Mouse (Mus musculus) stomach, embryonic 14.5 days (tissue): Measurements from ENCODE around the gene Tmem189. TPM values are rescaled to one million over a fixed set of nuclear protein-coding genes. Genes with fewer than 3 reads are reported as not detected.
A peak's percentile ranks its signal among the peaks of the same experiment; 100 is the strongest.
"Not testable (repeated sequence)": the region's sequence is repeated elsewhere in the genome, so short reads cannot be mapped to it uniquely, and the experiment has no call there.

Experiments
- ATAC-seq: fragments of 200-750 bp; cut with Nextera tagmentation; 2 replicates; pipeline ENCODE4 v1.8.0; 2017; ENCODE audit warnings: low read depth, moderate TSS enrichment; ENCODE audit not compliant: insufficient number of reproducible peaks, insufficient read depth, low FRiP score
- H3K27ac ChIP-seq: fragments of 300-500 bp; sonication (generic); 2 replicates; pipeline ENCODE4 v1.5.1; 2014; ENCODE audit warnings: mild to moderate bottlenecking, low read length, moderate library complexity, mixed read lengths
- H3K27me3 ChIP-seq: fragments of 300-500 bp; sonication (generic); 2 replicates; pipeline ENCODE4 v1.6.1; 2014; ENCODE audit warnings: low read length, control low read depth, mixed read lengths; ENCODE audit not compliant: control insufficient read depth, insufficient read depth
- H3K36me3 ChIP-seq: fragments of 300-500 bp; sonication (generic); 2 replicates; pipeline ENCODE4 v1.6.1; 2014; ENCODE audit warnings: mild to moderate bottlenecking, control low read depth, low read length, moderate library complexity, mixed read lengths; ENCODE audit not compliant: control insufficient read depth, insufficient read depth
- H3K4me1 ChIP-seq: fragments of 300-500 bp; sonication (generic); 2 replicates; pipeline ENCODE4 v1.6.1; 2014; ENCODE audit warnings: low read length, control low read depth, mixed read lengths; ENCODE audit not compliant: control insufficient read depth, insufficient read depth
- H3K4me2 ChIP-seq: fragments of 300-500 bp; sonication (generic); replicated peaks from 2 replicates; pipeline ENCODE4 v1.6.1; 2014; ENCODE audit warnings: low read depth, low read length, control low read depth
- H3K4me3 ChIP-seq: fragments of 300-500 bp; sonication (generic); 2 replicates; pipeline ENCODE4 v1.5.1; 2014; ENCODE audit warnings: low read depth, low read length, control low read depth
- H3K9ac ChIP-seq: fragments of 300-500 bp; sonication (generic); replicated peaks from 2 replicates; pipeline ENCODE4 v1.6.1; 2014; ENCODE audit warnings: low read depth, mild to moderate bottlenecking, control low read depth, low read length, moderate library complexity, mixed read lengths
- H3K9me3 ChIP-seq: fragments of 300-500 bp; sonication (generic); 2 replicates; pipeline ENCODE4 v1.6.1; 2016; ENCODE audit warnings: low read depth, low read length, control low read depth; ENCODE audit not compliant: control insufficient read depth
- WGBS: fragments of 180-500 bp; shearing (Covaris S2); extraction: QIAGEN DNeasy Blood & Tissue Kit; methylation state at CpG from one replicate; pipeline ENCODE4 v1.1.7; 2014; 5-methylcytosine and 5-hydroxymethylcytosine counted together
- polyA plus RNA-seq: library from polyadenylated mRNA; unstranded; fragments of >200 nt; fragmentation: Nextera tagmentation; extraction: Ambion mirVana; gene quantifications from 2 replicates; pipeline ENCODE4 v1.2.1, GENCODE M21; 2014

Gene Tmem189
- polyA plus RNA-seq, 1 experiment from 2014 or later, result 38.9 TPM

DNA sequence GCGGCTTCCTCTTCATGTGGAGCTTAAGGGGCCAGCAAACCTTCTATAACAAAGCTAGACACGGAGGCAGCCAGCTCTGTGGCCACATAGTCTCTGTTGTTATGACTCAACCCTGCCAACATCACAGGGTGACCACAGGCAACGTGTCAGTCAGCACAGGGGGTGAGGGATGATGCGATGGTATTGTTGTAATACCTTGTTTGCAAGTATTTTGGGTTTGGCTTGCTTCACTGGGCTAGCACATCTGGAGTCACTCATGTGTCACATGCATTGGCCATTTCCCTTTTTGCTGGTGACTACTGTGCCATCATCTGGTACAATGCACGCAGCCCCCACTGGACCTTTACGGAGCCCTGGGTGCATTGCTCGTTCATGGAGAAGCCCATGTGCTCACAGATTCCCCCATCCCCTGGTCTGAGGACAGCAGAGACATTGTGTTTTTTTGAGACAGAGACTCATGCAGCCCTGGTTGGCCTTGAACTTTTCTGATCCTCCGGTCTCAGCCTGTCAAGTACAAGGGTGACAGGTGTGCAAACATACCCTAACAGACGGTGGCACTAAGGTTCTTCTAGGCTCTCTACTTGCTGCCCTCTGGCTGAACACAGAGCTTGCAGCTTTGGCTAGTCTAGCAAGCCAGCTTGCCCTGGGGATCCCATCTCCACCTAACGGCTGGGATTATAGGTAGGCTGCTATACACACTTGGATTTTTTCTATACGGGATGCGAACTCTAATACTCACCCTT lies 40.2 kb downstream of the Tmem189 start:
- no peak for ATAC-seq
- Histone ChIP-seq H3K9me3 (no peaks in the 10 kb centered on the region), H3K36me3 (peaks cover 31% of the 10 kb centered on the region)

DNA sequence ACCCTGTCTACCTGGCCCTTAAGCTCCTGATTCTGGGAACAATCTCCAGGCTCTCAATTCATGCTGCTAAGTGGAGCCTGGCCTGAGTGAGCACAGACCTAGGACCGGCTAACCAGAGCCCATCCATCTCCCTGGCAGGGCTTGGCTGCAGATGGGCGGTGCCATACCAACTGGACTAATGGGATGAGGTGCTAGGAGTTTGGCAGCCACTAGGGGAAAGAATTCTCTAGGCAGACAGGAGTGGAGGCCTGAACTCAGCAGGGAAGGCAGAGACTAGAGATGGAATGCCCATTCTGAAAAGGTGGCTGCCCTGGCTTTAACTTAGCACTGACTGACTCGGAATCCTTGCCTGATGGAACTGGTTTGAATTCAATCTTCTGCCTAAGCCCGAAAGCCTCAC lies 43.2 kb downstream of the Tmem189 start:
- ATAC-seq, result no peak
- no peak overlapping the region for H3K4me3 ChIP-seq
- no peak overlapping the region for H3K4me2 ChIP-seq
- WGBS, result 52% methylated on average over 4 of the region's 4 CpGs
- no peak overlapping the region for H3K9ac ChIP-seq
- H3K27ac ChIP-seq, result no peak overlapping the region
- no peaks in the 10 kb centered on the region for H3K4me1 ChIP-seq
- H3K27me3 ChIP-seq, result no peaks in the 10 kb centered on the region
- peaks cover 26% of the 10 kb centered on the region for H3K36me3 ChIP-seq
- H3K9me3 ChIP-seq, result no peaks in the 10 kb centered on the region

More for the DNA sequence above, 40.2 kb downstream of the Tmem189 start:
- H3K27ac ChIP-seq, result no peak overlapping the region
- H3K27me3 ChIP-seq, result no peaks in the 10 kb centered on the region
- no peak overlapping the region for H3K9ac ChIP-seq
- WGBS, result 84% methylated on average over 12 of the region's 12 CpGs
- H3K4me2 ChIP-seq, result no peak overlapping the region
- H3K4me3 ChIP-seq, result no peak overlapping the region
- no peaks in the 10 kb centered on the region for H3K4me1 ChIP-seq

DNA sequence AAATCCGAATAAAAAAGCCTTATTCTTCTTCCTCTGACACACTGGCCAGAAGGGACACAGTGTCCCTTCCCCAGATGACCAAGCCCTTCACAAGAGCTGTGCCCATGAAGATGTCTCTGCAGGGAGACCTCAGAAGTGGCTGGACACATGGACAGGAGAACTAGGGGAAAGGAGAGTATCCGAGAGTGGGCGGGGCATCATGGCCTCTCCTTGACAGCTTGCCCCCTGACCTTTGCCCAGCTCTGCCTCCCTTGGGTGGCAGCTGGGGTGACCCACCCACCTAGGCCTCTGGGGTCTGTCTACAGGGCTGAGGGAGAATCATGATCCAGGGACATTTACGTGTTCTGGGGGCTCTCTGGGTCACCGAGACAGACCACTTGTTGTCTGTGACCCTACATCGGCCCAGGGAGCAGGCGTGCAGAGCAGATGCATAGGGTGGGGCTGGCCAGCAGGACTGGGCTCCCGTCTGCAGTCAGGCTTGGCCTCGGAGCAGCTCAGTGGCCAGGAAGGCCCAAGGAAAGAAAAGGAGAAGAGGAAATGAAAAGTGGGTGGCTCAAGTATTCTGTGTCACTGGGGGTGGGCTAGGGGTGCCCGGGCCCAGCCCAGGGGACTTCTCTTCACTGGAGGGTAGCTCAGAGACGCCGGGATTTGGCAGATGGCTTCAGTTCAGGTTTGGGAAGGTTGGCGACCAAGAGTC lies 46.1 kb downstream of the Tmem189 start:
- WGBS, result 78% methylated on average over 13 of the region's 13 CpGs
- H3K27ac ChIP-seq, ATAC-seq: not testable (repeated sequence)

DNA sequence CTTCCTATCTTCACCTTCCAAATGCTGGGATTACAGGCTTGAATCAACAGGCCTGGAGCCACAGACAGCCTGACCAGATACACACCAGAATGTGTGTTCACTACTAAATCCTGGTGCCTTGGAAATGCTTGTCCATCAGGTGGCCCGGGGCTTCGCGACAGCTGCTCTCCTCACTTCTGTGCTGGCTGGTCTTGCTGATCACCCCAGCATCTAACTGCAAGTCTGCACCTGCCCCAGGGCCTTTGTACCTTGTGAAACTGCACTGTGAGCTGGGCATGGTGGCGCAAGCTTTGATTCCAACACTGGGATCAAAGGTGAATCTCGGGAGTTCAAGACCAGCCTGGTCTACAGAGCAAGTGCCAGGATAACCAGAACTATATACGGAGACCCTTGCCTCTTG lies 47.5 kb downstream of the Tmem189 start:
- 88% methylated on average over 6 of the region's 6 CpGs for WGBS
- Histone ChIP-seq H3K9ac (no peak overlapping the region), H3K27ac (no peak overlapping the region), H3K4me2 (no peak overlapping the region), H3K36me3 (peaks cover 19% of the 10 kb centered on the region), H3K9me3 (no peaks in the 10 kb centered on the region), H3K4me1 (no peaks in the 10 kb centered on the region), H3K27me3 (no peaks in the 10 kb centered on the region), H3K4me3 (no peak overlapping the region)
- no peak for ATAC-seq

More for the DNA sequence above, 46.1 kb downstream of the Tmem189 start:
- H3K36me3 ChIP-seq, result peaks cover 19% of the 10 kb centered on the region
- not testable (repeated sequence) for H3K9me3 ChIP-seq, H3K27me3 ChIP-seq, H3K4me2 ChIP-seq, H3K4me1 ChIP-seq, H3K9ac ChIP-seq, H3K4me3 ChIP-seq

DNA sequence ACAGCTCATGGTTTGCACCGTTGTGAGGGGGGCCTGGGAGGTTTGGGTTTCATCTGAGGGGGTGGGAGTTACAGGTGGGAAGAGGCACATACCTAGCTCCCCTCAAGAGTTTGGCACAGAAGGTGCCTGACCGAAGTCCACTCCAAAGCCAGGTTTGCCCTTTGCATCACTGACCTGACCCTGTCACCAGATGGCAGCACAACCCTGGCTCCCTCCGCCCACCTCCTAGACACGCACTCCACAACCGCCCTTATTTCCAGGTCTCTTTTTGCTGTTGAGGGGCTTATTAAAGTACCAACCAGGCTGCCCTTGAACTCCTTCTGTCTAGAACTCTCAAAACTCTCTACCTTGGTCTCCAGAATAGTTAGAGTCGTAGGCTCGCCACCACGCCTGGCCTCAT lies 48.3 kb downstream of the Tmem189 start:
- WGBS, result 46% methylated on average over 8 of the region's 8 CpGs
- no peak overlapping the region for H3K4me2 ChIP-seq
- ATAC-seq, result no peak; the same call in 1 of the 2 replicates
- H3K4me1 ChIP-seq, result no peaks in the 10 kb centered on the region
- no peak overlapping the region for H3K4me3 ChIP-seq
- H3K9ac ChIP-seq, result no peak overlapping the region
- no peak overlapping the region for H3K27ac ChIP-seq
- no peaks in the 10 kb centered on the region for H3K27me3 ChIP-seq
- peaks cover 19% of the 10 kb centered on the region for H3K36me3 ChIP-seq
- H3K9me3 ChIP-seq, result no peaks in the 10 kb centered on the region

DNA sequence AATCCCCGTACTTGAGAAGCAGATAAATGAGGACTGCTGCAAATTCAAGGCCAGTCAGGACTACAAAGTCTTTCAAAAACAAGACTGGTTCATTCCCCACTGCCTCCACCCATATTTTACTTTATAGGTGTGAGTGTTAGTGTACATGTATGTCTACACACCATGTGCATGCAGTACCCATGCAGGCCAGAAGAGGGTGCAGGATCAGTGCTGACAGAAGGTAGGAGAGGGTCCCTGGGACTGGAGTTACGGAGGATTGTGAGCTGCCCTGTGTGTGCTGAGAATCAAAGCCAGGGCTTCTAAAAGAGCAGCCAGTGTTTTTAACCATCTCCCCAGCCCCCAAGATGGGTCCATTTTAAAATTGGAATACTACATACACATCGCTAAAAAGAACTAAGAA lies 49.3 kb downstream of the Tmem189 start:
- no peak overlapping the region for H3K4me2 ChIP-seq
- peaks cover 12% of the 10 kb centered on the region for H3K36me3 ChIP-seq
- no peak for ATAC-seq
- no peak overlapping the region for H3K4me3 ChIP-seq
- no peaks in the 10 kb centered on the region for H3K4me1 ChIP-seq
- WGBS, result 81% methylated on average over 3 of the region's 3 CpGs
- no peaks in the 10 kb centered on the region for H3K9me3 ChIP-seq
- no peak overlapping the region for H3K27ac ChIP-seq
- H3K9ac ChIP-seq, result no peak overlapping the region
- no peaks in the 10 kb centered on the region for H3K27me3 ChIP-seq

DNA sequence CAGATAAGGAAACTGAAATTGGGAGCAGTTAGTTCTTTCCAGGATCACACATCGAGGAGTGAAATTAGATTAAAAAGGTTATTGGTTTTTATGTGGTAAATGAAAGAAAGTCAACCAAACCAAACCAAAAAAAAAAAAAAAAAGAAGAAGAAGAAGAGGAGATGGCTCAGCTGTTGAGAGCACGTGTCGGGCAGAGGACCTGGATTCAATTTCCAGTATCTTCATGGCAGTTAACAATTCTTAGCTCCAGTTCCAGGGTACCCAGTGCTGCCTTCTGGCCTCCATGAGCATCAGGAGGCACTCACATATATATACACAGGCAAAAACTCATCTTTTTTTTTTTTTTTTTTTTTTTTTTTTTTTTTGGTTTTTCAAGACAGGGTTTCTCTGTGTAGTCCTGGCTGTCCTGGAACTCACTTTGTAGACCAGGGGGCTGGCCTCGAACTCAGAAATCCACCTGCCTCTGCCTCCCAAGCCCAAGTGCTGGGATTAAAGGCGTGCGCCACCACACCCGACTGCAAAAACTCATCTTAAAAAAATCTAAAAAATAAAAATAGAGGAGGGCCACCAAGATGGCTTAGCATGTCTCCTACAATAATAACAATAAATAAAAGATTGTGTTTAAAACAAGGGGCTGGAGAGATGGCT lies 54.6 kb downstream of the Tmem189 start:
- peak overlapping the region; percentile 46 for H3K4me2 ChIP-seq
- H3K36me3 ChIP-seq, result no peaks in the 10 kb centered on the region
- H3K27me3 ChIP-seq, result no peaks in the 10 kb centered on the region
- no peaks in the 10 kb centered on the region for H3K9me3 ChIP-seq
- H3K9ac ChIP-seq, result no peak overlapping the region
- no peak overlapping the region for H3K27ac ChIP-seq
- H3K4me1 ChIP-seq, result peaks cover 20% of the 10 kb centered on the region
- no peak for ATAC-seq
- peak overlapping the region; percentile 15 for H3K4me3 ChIP-seq
- 78% methylated on average over 7 of the region's 7 CpGs for WGBS

DNA sequence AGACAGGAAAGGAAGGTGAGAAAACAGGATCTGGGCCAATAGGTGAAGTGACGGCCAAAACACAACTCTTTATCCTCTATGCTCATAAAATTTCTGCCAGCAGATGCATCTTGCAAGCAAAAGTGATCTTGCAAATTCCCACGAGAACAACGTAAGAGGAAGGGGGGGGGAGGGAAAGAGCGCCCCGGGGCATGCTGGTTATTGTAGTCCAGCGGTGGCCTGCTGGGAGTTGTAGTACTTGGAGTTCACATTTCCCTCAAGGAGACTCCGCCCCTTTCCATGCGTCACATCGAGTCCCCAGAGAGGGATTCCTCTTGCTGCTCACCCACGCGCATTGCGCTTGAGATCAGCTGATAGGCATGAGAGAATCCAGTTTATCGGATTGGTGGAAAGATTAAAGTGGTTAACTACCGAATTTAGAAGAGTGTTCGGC lies 55.3 kb downstream of the Tmem189 start:
- peak; percentile 84 for ATAC-seq
- Histone ChIP-seq H3K4me2 (peak overlapping the region; percentile 46), H3K9ac (no peak overlapping the region), H3K36me3 (no peaks in the 10 kb centered on the region), H3K4me3 (peak overlapping the region; percentile 15), H3K27me3 (no peaks in the 10 kb centered on the region), H3K27ac (peak overlapping the region; percentile 66; the same call in 1 of the 2 replicates), H3K9me3 (no peaks in the 10 kb centered on the region), H3K4me1 (peaks cover 25% of the 10 kb centered on the region)
- 0% methylated on average over 15 of the region's 15 CpGs for WGBS
